Mouse (Mus musculus) ES-E14 (cell line): Measurements from ENCODE around the gene Cmip.

Source experiments
- CHD2 ChIP-seq: IDR thresholded peaks from 2 replicates; pipeline ENCODE4 v1.6.1; 2014; ENCODE audit warnings: mild to moderate bottlenecking, low read depth, low read length, inconsistent platforms
- MAFK ChIP-seq: IDR thresholded peaks from 2 replicates; pipeline ENCODE4 v1.6.1; 2014; ENCODE audit warnings: mild to moderate bottlenecking, low read depth, low read length, inconsistent platforms; ENCODE audit not compliant: insufficient read depth
- ZNF384 ChIP-seq: IDR thresholded peaks from 2 replicates; pipeline ENCODE4 v1.6.1; 2012; ENCODE audit warnings: low read depth, low read length, inconsistent platforms

DNA sequence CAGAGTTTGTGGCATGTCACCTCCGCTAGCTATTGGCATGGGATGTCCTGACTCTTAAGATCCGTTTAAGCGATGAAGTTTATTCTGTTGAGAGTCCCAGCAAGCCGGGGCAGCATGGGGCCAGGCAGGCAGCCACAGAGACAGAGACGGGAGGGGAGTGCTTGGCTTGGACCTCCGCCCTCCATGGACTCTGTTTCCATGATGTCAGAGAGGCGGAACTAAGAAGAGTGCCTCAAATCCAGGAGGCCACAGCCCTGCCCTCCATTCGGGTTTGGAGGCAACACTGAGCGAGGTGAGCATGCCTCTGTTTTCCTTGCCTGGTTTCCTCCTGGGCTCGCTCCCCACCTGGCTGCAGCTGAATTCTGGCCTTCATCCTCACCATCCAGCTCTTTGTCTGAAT, 153.5 kb downstream of the Cmip start:
- TF ChIP-seq CHD2 = no peak
- TF ChIP-seq MAFK = no peak
- TF ChIP-seq ZNF384 = no peak
